Mouse (Mus musculus) kidney, embryonic 15.5 days (tissue): ENCODE measurements around the gene Eif2ak2. TPM values are rescaled to one million over a fixed set of nuclear protein-coding genes. Genes with fewer than 3 reads are reported as not detected.
A peak's percentile ranks its signal among the peaks of the same experiment; 100 is the strongest.

Source experiments
- ATAC-seq: fragments of 200-750 bp; cut with Nextera tagmentation; replicated peaks from 2 replicates; pipeline ENCODE4 v1.8.0; 2017; ENCODE audit warnings: moderate TSS enrichment; ENCODE audit not compliant: low FRiP score
- H3K27ac ChIP-seq: fragments of 300-500 bp; sonication (generic); 2 replicates; pipeline ENCODE4 v1.5.1; 2015; ENCODE audit warnings: mild to moderate bottlenecking, inconsistent platforms
- H3K27me3 ChIP-seq: fragments of 300-500 bp; sonication (generic); 2 replicates; pipeline ENCODE4 v1.6.1; 2015; ENCODE audit warnings: inconsistent platforms
- H3K36me3 ChIP-seq: fragments of 300-500 bp; sonication (generic); 2 replicates; pipeline ENCODE4 v1.6.1; 2015; ENCODE audit warnings: inconsistent platforms
- H3K4me1 ChIP-seq: fragments of 300-500 bp; sonication (generic); 2 replicates; pipeline ENCODE4 v1.6.1; 2015; ENCODE audit warnings: inconsistent platforms
- H3K4me2 ChIP-seq: fragments of 300-500 bp; sonication (generic); 2 replicates; pipeline ENCODE4 v1.6.1; 2015; ENCODE audit warnings: moderate library complexity, mild to moderate bottlenecking, inconsistent platforms
- H3K4me3 ChIP-seq: fragments of 300-500 bp; sonication (generic); replicated peaks from 2 replicates; pipeline ENCODE4 v1.5.1; 2015; ENCODE audit warnings: mild to moderate bottlenecking, inconsistent platforms
- H3K9ac ChIP-seq: fragments of 300-500 bp; sonication (generic); 2 replicates; pipeline ENCODE4 v1.6.1; 2015; ENCODE audit warnings: mild to moderate bottlenecking, inconsistent platforms
- H3K9me3 ChIP-seq: fragments of 300-500 bp; sonication (generic); replicated peaks from 2 replicates; pipeline ENCODE4 v1.6.1; 2016; ENCODE audit warnings: inconsistent platforms
- WGBS: fragments of 180-500 bp; shearing (Covaris S2); methylation state at CpG from one replicate; pipeline ENCODE4 v1.1.7; 2015; ENCODE audit warnings: mixed read lengths; 5-methylcytosine and 5-hydroxymethylcytosine counted together
- polyA plus RNA-seq: library from polyadenylated mRNA; unstranded; fragments of >200 nt; fragmentation: Nextera tagmentation; extraction: Ambion mirVana; gene quantifications from 2 replicates; pipeline ENCODE4 v1.2.1, GENCODE M21; 2015

Eif2ak2 gene
- polyA plus RNA-seq, result 11.6 and 12.3 TPM in 2 replicates

DNA sequence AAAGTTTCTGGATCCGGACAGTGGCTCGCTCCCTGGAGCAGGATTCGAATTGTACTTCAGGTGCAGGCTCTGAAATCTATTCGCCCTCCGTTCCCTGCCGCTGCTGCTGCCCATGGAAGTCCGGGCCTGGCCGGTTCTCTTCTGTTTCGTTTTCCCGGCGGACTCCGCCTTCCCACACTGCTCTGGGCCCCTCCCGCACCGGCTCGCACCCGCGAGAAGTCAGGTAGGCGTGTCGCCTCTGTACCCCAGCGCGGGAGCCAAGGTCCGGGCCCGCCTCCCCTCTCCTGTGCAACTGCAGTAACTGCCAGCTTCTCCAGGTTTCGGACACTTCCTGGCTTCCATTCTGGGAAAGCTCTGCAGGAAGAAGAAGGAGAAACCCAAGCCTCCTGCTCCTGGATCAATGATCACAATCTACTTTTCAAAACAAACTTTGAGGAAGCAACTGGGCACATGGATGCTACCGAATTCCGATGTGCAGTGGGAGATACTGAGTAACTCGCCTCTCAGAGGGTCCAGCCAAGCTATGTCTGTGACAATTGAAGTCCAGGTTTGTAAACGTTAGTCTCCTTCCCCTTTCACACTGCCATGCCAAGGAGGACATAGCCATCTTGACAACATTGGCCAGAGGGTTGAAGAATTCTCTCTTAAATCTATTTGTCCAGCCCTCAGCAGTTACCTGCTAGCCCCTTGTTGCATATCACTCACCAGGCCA lies at the start of gene Eif2ak2:
Eif2ak2 (minus strand) TSS at position 173 of the 712 bp plus-strand sequence.
- 2% methylated on average over 28 of the region's 28 CpGs for WGBS
- H3K36me3 ChIP-seq, result peaks cover 6% of the 10 kb centered on the region; the same call in 1 of the 2 replicates

DNA sequence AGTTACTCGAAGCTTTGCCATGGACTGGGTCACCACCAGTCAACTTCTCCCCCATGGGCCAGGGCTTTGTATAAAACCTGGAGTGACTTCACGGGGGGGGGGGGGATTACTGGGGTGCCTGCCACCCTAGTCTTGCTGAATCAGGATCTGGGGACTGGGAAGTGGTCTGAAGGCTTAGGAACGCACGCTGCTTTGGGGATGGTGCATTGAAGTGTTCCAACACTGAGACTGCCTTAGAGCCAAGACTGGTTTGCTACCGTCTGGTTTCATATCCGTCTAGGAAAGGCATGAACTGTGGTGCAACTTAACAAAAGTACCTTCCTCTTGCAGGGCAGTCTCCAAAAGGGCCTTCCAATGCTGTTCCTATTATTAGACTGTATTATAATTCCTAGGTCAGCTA lies 35.3 kb upstream of the Eif2ak2 start:
- peak overlapping the region; percentile 79 for H3K4me3 ChIP-seq
- peak overlapping the region; percentile 82 for H3K4me2 ChIP-seq
- WGBS, result 53% methylated on average over 6 of the region's 6 CpGs
- no peak overlapping the region for H3K9ac ChIP-seq
- ATAC-seq, result no peak
- H3K4me1 ChIP-seq, result peaks cover 22% of the 10 kb centered on the region
- no peak overlapping the region for H3K27ac ChIP-seq
- no peaks in the 10 kb centered on the region for H3K27me3 ChIP-seq
- H3K36me3 ChIP-seq, result peaks cover 41% of the 10 kb centered on the region
- H3K9me3 ChIP-seq, result no peaks in the 10 kb centered on the region

More for the DNA sequence above, at the start of gene Eif2ak2:
- Histone ChIP-seq H3K4me2 (peak within 1 kb of the TSS; percentile 74), H3K9ac (peak within 1 kb of the TSS; percentile 65), H3K27ac (peak within 1 kb of the TSS; percentile 89), H3K27me3 (no peaks in the 10 kb centered on the region), H3K4me1 (peaks cover 15% of the 10 kb centered on the region), H3K9me3 (no peaks in the 10 kb centered on the region), H3K4me3 (peak within 1 kb of the TSS; percentile 72)
- ATAC-seq, result peak; percentile 99

DNA sequence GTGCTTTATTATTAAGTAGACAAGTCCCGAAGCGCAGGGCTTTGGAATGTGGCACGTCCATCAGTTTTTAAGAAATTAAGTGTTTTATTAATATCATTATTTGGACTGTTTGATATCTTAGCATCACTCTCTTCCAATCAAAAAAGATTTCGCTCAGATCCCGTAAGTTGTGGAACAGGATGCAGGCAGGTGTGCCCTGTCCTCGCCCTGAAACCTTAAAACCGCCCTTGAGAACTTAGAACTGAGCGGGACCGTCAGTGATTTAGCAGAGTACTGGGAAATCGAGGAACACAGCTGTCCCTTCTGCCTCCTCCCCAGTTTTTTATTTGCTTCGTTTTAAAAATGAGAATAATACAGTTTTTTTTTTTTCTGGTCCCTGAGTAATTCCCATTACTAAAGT lies 34.5 kb upstream of the Eif2ak2 start:
- ATAC-seq, result no peak
- H3K27me3 ChIP-seq, result no peaks in the 10 kb centered on the region
- H3K4me2 ChIP-seq, result peak overlapping the region; percentile 82
- peak overlapping the region; percentile 79 for H3K4me3 ChIP-seq
- peak overlapping the region; percentile 94 for H3K27ac ChIP-seq
- H3K36me3 ChIP-seq, result peaks cover 34% of the 10 kb centered on the region
- peak overlapping the region; percentile 79 for H3K9ac ChIP-seq
- WGBS, result 2% methylated on average over 11 of the region's 11 CpGs
- H3K9me3 ChIP-seq, result no peaks in the 10 kb centered on the region
- H3K4me1 ChIP-seq, result peaks cover 23% of the 10 kb centered on the region

DNA sequence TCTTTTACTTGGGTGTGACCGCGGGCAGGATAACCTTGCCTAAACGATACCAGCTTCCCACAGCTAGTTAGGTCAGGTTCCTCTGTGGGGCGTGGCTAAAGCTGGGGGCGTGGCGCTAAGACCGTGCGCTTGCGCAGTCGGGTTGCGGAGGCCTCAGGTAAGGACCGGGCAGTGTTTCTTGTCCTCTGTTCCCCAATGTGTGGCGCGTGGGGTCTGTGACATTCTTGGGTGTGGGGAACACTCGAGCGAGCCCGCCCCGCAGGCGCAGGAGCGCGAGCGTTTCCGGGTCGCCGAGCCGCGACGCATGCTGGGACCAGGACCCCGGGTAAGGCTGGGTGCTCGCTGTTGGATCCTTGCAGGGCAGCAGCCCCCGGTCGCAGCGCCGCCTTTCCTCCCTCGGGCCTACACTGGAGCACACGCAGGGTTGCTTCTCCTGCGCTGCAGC lies 34.0 kb upstream of the Eif2ak2 start, which contains the start of gene Cebpzos:
Cebpzos (plus strand) TSS at position 132 of the 445 bp plus-strand sequence.
- ATAC-seq, result peak; percentile 96
- under 1% methylated on average over 36 of the region's 37 CpGs for WGBS
- peak within 1 kb of the TSS; percentile 79 for H3K9ac ChIP-seq

DNA sequence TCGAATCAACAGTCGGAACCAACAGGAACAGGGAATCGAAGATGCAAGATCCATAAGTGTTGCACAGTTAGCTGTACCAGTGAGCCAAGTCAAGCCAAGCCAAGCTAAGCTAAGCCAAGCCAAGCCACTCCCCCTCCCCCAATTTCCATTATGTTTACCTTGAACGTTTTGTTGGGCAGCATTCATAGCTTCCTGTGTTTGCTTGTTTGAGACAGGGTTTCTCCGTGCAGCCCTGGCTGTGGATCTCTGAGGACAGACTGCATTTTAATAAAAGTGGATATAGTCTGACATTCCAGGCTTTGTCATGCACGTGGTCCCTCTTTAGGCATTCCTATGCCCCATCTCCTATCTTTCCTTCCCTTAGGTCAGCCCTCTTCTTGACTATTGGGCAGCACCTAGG lies 33.4 kb upstream of the Eif2ak2 start:
- no peak for ATAC-seq
- no peaks in the 10 kb centered on the region for H3K9me3 ChIP-seq
- WGBS, result 50% methylated on average over 6 of the region's 6 CpGs
- peak overlapping the region; percentile 79 for H3K4me3 ChIP-seq
- H3K4me1 ChIP-seq, result peaks cover 23% of the 10 kb centered on the region
- peaks cover 24% of the 10 kb centered on the region for H3K36me3 ChIP-seq
- H3K9ac ChIP-seq, result peak overlapping the region; percentile 79
- H3K27ac ChIP-seq, result peak overlapping the region; percentile 94
- H3K4me2 ChIP-seq, result peak overlapping the region; percentile 82
- no peaks in the 10 kb centered on the region for H3K27me3 ChIP-seq

More for the DNA sequence above, 34.0 kb upstream of the Eif2ak2 start, which contains the start of gene Cebpzos:
- H3K9me3 ChIP-seq, result no peaks in the 10 kb centered on the region
- no peaks in the 10 kb centered on the region for H3K27me3 ChIP-seq
- peaks cover 23% of the 10 kb centered on the region for H3K4me1 ChIP-seq
- peak within 1 kb of the TSS; percentile 79 for H3K4me3 ChIP-seq
- H3K36me3 ChIP-seq, result peaks cover 29% of the 10 kb centered on the region
- H3K27ac ChIP-seq, result peak within 1 kb of the TSS; percentile 94
- peak within 1 kb of the TSS; percentile 82 for H3K4me2 ChIP-seq

DNA sequence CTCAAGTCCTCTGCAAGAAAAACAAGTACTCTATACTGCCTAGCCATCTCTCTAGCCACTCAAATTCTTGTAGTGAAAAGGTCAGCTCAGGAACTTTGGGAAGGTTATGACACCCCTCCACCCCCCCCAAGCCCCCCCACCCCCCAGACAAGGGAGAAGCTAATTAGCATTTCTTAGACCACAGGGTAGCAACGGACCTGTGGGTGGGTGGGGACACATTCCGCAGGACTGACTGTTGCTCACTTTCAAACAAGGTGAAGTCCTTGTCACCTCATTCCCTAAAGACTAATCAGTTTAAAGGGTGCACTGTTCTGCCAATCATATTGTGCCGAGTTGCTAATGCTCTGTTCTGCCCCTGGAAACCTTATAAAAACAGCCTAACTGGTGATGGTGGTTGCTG lies 31.5 kb upstream of the Eif2ak2 start:
- no peak for ATAC-seq
- H3K27ac ChIP-seq, result no peak overlapping the region

DNA sequence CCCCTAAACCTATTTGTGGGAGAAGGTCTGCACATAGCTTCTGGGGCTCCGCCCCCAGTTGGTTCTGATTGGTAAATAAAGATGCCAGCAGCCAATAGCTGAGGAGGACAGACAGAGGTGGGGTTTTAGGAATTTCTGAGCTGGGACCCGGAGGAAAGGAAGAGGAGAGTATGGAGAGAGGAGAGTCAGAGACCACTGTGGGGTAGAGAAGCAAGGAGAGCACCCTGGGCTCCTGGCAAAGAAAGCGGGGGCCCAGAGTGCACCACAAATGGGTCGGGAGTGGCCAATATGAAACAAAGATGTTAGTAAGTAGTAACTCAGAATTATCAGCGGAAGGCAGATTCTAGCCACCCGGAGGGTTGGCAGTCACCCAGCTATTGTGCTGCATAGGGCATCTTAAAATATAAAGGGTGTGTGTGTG lies 30.5 kb upstream of the Eif2ak2 start:
- Histone ChIP-seq H3K9me3 (no peaks in the 10 kb centered on the region), H3K4me3 (peak overlapping the region; percentile 44), H3K9ac (no peak overlapping the region), H3K27me3 (no peaks in the 10 kb centered on the region), H3K27ac (0 out of 2 replicates have a peak overlapping the region, but pooled peaks have one; percentile 37), H3K36me3 (no peaks in the 10 kb centered on the region), H3K4me1 (peaks cover 20% of the 10 kb centered on the region), H3K4me2 (peak overlapping the region; percentile 58)
- 28% methylated on average over 6 of the region's 6 CpGs for WGBS
- ATAC-seq, result no peak

More for the DNA sequence above, 31.5 kb upstream of the Eif2ak2 start:
- Histone ChIP-seq H3K36me3 (peaks cover 8% of the 10 kb centered on the region), H3K4me2 (no peak overlapping the region), H3K4me1 (peaks cover 23% of the 10 kb centered on the region), H3K27me3 (no peaks in the 10 kb centered on the region), H3K9me3 (no peaks in the 10 kb centered on the region), H3K9ac (no peak overlapping the region), H3K4me3 (no peak overlapping the region)
- WGBS, result 62% methylated on average over 3 of the region's 3 CpGs

DNA sequence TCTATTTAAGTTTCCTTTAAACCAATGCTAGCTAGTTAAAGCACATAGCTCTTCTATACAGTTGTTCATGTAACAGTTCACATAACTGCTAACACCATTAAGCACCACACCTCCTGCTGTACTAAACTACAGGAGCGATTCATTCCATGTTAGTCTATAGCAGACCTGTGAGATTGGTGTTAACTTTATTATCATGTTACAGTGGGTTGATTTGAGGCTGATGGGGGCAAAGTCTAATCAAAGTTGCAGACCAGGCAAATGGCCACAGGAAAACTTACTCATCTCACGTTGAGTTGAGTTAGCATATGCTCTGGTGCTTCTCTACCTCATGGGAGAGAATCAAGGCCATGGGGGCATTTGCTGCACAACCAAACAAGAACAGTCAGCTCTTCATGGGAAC lies 27.0 kb upstream of the Eif2ak2 start:
- H3K27ac ChIP-seq, result no peak overlapping the region
- 83% methylated on average over 2 of the region's 2 CpGs for WGBS
- ATAC-seq, result no peak

DNA sequence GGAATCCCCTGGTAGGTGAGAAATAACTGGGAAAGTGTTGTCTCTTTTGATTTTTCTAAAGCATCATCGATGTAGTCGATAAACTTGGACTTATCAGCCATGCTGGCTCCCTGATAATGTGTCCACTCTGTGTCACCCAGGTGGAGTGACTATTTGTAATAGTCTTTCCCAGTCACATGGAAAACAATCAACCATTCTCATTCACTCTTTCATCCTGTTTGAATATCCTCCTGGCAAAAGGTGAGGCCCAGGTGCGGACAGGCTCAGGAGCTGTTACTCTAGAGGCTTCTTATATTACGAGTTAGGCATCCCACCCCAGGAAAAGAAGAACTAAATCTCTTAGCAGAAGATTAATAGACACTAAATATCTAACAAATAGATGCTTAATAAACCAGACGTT lies 24.5 kb upstream of the Eif2ak2 start, which contains the start of gene Sult6b1:
Sult6b1 (minus strand) TSS at position 101 of the 400 bp plus-strand sequence.
- no peak within 1 kb of the TSS for H3K4me3 ChIP-seq
- H3K4me2 ChIP-seq, result no peak within 1 kb of the TSS
- H3K4me1 ChIP-seq, result 0 out of 2 replicates have a peak, but pooled peaks cover 4% of the 10 kb centered on the region
- H3K9ac ChIP-seq, result no peak within 1 kb of the TSS
- no peaks in the 10 kb centered on the region for H3K36me3 ChIP-seq
- WGBS, result 72% methylated on average over 5 of the region's 5 CpGs
- no peaks in the 10 kb centered on the region for H3K27me3 ChIP-seq
- no peaks in the 10 kb centered on the region for H3K9me3 ChIP-seq
- no peak for ATAC-seq
- H3K27ac ChIP-seq, result no peak within 1 kb of the TSS

More for the DNA sequence above, 27.0 kb upstream of the Eif2ak2 start:
- Histone ChIP-seq H3K36me3 (no peaks in the 10 kb centered on the region), H3K27me3 (no peaks in the 10 kb centered on the region), H3K4me2 (no peak overlapping the region), H3K4me3 (no peak overlapping the region), H3K9ac (no peak overlapping the region), H3K4me1 (0 out of 2 replicates have a peak, but pooled peaks cover 8% of the 10 kb centered on the region), H3K9me3 (no peaks in the 10 kb centered on the region)

DNA sequence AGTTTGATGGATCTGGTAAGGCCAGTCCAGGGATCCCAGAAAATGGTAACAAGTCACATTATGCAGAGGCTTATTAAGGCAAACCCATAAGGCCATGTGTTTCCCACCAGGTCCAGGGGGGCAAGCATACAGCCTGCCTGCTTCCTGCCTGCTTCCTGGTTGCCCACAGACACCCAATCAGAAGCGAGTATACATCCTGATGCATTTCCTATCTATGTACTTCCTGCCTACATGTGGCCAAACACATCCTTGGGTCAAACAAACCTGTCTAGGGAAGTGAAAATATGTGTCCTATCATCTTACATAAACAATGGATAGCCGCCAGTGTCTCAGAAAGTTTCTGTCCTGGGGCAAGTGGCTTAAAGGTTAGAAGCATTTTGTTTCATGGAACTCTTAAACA lies 20.8 kb upstream of the Eif2ak2 start:
- Histone ChIP-seq H3K4me2 (no peak overlapping the region), H3K9ac (no peak overlapping the region), H3K36me3 (no peaks in the 10 kb centered on the region), H3K9me3 (no peaks in the 10 kb centered on the region), H3K27me3 (no peaks in the 10 kb centered on the region), H3K27ac (no peak overlapping the region), H3K4me1 (0 out of 2 replicates have a peak, but pooled peaks cover 4% of the 10 kb centered on the region), H3K4me3 (no peak overlapping the region)
- no peak for ATAC-seq
- 57% methylated on average over 2 of the region's 2 CpGs for WGBS

DNA sequence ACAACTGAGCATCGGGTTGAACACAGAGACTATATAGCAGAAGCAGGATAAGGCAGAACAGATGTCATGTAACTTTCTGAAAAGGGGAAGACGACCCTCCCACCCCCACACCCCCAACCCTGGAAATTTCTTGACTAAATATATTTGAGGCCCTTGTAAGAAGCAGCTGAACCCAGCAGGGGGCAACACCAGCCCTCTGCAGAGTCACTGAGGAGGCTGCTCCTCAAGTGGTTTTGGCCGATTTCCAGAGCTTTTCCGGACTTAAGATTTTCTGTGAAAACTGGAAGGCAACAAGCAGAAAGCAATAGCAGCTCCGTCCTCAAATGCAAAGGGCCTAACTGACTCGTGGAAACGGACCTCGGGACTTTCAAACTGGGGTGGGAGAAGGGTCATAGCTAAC lies 13.0 kb upstream of the Eif2ak2 start:
- no peak overlapping the region for H3K27ac ChIP-seq
- H3K36me3 ChIP-seq, result no peaks in the 10 kb centered on the region
- H3K4me1 ChIP-seq, result no peaks in the 10 kb centered on the region
- H3K9ac ChIP-seq, result 0 out of 2 replicates have a peak overlapping the region, but pooled peaks have one; percentile 16
- no peaks in the 10 kb centered on the region for H3K9me3 ChIP-seq
- 22% methylated on average over 8 of the region's 8 CpGs for WGBS
- ATAC-seq, result peak; percentile 60; the same call in 1 of the 2 replicates
- 0 out of 2 replicates have a peak overlapping the region, but pooled peaks have one; percentile 17 for H3K4me3 ChIP-seq
- peak overlapping the region; percentile 52 for H3K4me2 ChIP-seq
- no peaks in the 10 kb centered on the region for H3K27me3 ChIP-seq

DNA sequence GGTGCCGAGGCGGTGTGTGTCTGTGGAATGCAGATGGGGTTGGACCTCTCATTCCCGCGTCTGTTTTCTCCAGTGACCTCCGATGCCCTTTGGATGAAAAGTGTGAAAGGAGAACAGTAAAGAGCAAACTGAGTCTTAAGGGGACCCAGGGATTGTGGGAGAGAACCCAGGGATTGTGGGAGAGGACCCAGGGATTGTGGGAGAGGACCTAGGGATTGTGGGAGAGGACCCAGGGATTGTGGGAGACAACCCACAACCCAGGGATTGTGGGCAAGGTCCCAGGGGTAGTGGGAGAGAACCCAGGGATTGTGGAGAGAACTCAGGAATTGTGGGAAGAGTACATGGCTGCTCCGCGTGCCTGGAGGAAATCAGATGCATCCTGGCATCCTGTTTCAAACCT lies 12.6 kb upstream of the Eif2ak2 start:
- Histone ChIP-seq H3K9me3 (no peaks in the 10 kb centered on the region), H3K4me2 (peak overlapping the region; percentile 52), H3K36me3 (no peaks in the 10 kb centered on the region), H3K27ac (no peak overlapping the region), H3K4me1 (no peaks in the 10 kb centered on the region), H3K4me3 (no peak overlapping the region), H3K9ac (no peak overlapping the region), H3K27me3 (no peaks in the 10 kb centered on the region)
- 78% methylated on average over 7 of the region's 7 CpGs for WGBS
- ATAC-seq, result no peak
